Mouse (Mus musculus): ENCODE measurements around the gene Fam129b.

GRCm38 (mm10) chr2:32859010-32859621 lies 16.8 kb upstream of the Fam129b start:
- TF ChIP-seq CTCF (IDR thresholded peaks at IDR 0.05; ENCODE audit: borderline replicate concordance, extremely low read depth, insufficient read depth, insufficient read length), result peak; percentile 93
- TF ChIP-seq POLR2A (IDR thresholded peaks at IDR 0.05; ENCODE audit: borderline replicate concordance, extremely low read depth, insufficient read depth, insufficient read length, poor library complexity, severe bottlenecking), result no peak
